Mouse (Mus musculus): ENCODE data around the gene Iqcb1. TPM values are rescaled to one million over a fixed set of nuclear protein-coding genes. Genes with fewer than 3 reads are reported as not detected.
A peak's percentile ranks its signal among the peaks of the same experiment; 100 is the strongest.

Iqcb1 gene
- total RNA-seq, 2 experiments from 2014 or later: 33.1 to 33.4 TPM

- peak; percentile 94 to 99 for DNase-seq (ENCODE audit: low spot score in 2 of 2)
These were observed 46.5 kb downstream of the Iqcb1 start, which contains the start of the genes Eaf2 and Golgb1 for GRCm38 (mm10) chr16:36874583-36875275. Eaf2 (minus strand) TSS chr16:36875003. Golgb1 (plus strand) TSS chr16:36875140.

DNA sequence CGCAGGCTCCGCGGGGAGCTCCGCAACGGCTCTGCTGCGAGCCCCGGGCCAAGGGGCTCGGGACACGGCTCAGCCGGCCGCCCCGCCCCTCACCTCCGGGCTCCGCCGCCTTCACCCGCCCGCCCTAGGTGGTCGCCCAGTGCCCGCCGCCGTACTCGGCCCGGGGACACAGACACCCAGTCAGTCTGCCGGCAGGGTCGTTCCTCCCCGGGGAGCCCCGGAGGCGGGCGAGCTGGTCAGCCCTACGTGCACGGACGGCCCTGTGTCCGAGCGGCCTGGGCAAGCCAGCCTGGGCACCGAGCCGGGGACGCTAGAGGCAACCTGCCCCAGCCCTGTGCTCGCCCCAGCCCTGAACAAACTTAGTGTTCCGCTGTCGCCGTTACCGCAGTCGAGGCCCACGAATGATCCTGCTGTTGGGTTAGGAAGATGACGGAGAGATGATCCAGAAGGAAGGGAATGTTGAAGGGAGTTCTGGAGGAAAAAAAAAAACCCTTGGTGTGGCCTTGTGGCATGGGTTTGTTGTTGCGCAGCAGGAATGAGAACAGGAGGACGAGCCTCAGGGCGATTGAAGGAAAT lies 47.2 kb downstream of the Iqcb1 start:
- DNase-seq (ENCODE audit: low spot score in 2 of 2): peak in 1 of 2 experiments; percentile 40

DNA sequence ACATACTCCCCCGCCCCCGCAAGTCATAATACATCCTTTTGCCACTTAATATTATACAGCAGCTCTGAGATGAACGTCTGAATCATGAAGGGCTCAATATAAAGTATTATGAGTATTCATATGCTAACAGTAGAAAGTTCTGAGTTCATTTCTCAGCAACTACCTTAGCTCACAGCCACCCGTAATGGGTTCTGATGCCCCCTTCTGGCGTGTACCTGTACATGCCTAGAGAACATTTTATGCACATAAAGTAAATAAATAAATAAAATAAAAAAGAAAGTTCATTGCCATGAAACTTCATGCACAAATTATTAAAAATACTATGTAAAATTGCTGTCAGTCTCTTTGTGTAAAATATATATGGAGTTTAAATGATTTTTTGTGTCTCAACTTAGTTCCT lies 49.1 kb downstream of the Iqcb1 start:
- DNase-seq (ENCODE audit: low spot score in 2 of 2): no peak

GRCm38 (mm10) chr16:36882737-36883343 lies 54.7 kb downstream of the Iqcb1 start:
- no peak for DNase-seq (ENCODE audit: low spot score in 2 of 2)

- no peak for DNase-seq (ENCODE audit: low spot score in 2 of 2)
These were observed 56.7 kb downstream of the Iqcb1 start for GRCm38 (mm10) chr16:36884881-36885280.

DNA sequence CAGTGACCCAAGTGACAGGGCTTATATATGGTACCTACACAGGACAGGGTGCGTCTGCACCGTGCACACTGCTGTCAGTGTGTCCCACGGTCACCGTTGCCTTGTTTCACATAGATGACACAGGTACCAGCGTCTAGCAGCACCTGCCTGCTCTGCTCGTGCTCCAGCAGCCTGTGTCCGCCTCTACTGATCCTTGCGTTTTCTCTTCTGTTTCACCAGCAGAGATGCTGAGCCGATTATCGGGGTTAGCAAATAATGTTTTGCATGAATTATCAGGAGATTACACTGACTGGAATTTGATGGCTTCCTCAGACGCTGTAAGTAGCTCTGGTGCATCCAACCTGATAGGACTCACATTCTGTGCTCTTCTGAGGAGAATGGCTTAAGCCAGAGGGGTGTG lies 57.7 kb downstream of the Iqcb1 start:
- DNase-seq (ENCODE audit: low spot score in 2 of 2): no peak

- DNase-seq (ENCODE audit: low spot score in 2 of 2): no peak
These were observed 59.4 kb downstream of the Iqcb1 start for GRCm38 (mm10) chr16:36887546-36887945.

DNA sequence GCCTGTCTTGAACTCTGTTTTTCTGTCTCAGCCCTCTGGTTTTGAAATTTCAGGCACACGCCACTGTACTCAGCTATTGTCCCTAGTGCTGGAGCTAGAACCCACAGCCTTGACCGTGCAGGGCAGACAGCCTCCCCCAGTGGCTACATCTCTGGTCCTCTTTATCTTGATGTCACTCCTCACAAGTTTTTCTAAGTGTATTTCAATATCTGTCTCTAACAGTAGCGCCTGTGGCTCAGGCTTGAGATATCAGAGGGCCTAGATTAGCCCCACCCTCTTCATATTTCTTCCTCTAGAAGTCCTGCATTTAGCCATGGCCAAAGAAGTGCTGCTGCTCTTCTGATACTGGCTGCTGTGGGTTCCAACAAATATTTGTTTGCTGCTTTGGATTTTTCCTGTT lies 62.4 kb downstream of the Iqcb1 start:
- no peak for DNase-seq (ENCODE audit: low spot score in 2 of 2)

- no peak for DNase-seq (ENCODE audit: low spot score in 2 of 2)
These were observed 63.2 kb downstream of the Iqcb1 start for GRCm38 (mm10) chr16:36891415-36891814.

DNA sequence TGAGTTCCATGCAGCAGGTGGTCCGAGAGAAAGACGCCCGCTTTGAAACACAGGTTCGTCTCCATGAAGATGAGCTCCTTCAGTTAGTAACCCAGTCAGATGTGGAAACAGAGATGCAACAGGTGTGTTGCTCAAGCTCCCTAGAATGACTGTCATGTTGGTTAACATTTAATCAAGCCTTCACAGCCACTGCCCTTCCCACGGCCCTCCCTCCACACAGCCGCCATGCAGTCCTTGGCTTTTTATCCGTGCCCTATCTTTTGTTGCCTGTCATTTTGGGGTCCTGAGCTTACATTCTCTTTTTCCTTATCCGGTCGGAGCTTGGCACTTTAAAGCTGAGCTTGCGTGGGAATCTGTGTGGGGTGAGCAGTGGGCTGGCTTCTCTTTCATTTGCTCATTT lies 65.1 kb downstream of the Iqcb1 start:
- DNase-seq (ENCODE audit: low spot score in 2 of 2): no peak

DNA sequence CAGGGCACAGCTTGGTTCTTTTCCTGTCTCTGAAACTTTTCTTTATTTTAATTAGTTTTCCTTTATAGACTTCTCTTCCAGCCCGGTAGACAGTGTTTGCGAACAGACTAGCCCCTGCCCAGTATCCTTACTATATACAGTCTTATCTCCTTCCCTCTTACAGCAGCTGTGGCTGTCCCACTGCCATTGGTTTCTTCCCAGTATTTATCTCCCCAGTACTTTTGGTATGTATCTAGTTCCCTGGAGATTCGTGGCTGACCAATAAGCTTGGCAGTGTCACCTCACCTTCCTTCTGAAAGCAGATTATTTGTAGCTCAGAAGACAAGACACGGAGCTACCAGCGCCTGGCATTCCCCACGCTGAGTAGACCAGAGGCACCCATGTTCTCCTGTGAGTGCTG lies 68.5 kb downstream of the Iqcb1 start:
- DNase-seq (ENCODE audit: low spot score in 2 of 2): no peak

DNA sequence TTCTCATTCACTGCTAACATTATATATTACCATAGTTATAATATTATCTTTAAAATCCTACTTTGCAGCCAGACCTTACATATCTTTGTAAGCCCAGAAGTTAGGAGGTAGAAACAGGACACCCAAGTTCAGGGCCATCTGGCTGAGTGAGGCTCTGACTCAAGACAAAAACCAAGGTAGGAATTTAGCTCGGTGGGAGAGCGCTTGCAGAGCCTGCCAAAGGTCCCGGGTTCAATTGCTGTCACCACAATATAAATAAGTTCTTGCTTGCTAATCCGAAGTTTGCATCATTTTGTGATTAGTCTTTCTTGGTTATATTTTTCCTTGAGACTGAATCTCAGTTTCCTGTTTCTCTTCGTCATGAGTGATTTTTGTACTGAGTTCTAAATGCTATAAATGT lies 75.0 kb downstream of the Iqcb1 start:
- DNase-seq (ENCODE audit: low spot score in 2 of 2): no peak

DNA sequence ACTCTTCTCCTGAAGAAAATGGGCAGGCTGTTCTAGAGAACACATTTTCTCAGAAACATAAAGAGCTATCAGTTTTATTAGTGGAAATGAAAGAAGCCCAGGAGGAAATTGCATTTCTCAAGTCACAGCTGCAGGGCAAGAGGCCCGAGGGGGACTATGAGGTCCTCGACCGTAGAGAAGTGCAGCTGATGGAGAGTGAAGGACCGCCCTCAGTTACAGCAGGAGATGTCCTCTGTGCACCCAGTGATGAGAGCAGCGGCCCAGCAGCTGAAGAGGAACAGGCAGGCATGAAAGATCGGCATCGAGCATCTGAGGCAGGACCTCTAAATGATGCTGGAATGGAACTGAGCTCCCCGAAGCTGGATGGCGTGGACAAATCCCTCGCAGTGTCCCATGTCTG lies 83.7 kb downstream of the Iqcb1 start:
- no peak for DNase-seq (ENCODE audit: low spot score in 2 of 2)

DNA sequence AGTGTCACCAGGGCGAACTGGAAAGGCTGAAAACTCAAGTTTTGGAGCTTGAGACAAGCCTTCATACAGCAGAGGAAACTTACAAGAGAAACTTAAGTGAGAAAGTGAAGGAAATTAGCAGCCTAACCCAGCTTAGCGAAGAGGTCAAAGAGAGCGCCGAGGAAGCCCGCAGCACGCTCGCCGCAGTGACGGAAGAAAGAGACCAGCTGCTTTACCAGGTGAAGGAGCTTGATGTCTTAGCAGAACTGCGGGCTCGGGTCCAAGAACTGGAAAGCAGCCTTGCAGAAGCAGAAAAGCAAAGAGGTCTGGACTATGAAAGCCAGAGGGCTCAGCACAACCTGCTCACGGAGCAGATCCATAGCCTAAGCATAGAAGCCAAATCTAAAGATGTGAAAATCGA lies 84.1 kb downstream of the Iqcb1 start:
- no peak for DNase-seq (ENCODE audit: low spot score in 2 of 2)

GRCm38 (mm10) chr16:36914195-36914594 lies 86.0 kb downstream of the Iqcb1 start:
- no peak for DNase-seq (ENCODE audit: low spot score in 2 of 2)

DNA sequence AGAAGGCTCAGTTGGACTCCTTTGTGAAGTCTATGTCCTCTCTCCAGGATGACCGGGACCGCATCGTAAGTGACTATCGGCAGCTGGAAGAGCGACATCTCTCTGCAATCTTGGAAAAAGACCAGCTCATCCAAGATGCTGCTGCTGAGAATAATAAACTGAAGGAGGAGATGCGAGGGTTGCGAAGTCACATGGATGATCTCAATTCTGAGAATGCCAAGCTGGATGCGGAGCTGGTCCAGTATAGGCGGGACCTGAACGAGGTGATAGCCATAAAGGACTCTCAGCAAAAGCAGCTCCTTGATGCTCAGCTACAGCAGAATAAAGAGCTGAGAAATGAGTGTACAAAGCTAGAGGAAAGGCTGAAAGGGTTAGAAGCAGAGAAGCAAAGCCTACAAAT lies 90.3 kb downstream of the Iqcb1 start:
- DNase-seq (ENCODE audit: low spot score in 2 of 2): no peak

DNA sequence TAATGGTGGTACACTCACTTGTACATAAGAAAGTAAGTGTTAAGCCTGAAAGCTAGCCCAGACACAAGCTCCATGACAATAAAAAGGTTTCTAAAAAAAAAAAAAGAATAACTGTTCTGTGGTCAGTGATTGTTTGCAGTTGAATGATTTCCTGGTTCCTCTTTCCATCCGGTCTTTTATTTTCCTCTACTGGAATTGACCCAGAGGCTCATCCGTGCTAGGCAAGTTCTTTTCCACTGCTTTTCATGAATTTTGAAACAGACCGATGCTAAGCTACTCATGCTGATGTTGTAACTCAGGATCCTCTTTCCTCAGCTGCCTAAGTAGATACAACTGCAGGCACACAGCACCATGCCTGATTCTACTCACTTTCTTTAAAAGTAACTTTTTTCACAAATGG lies 92.2 kb downstream of the Iqcb1 start:
- no peak for DNase-seq (ENCODE audit: low spot score in 2 of 2)

GRCm38 (mm10) chr16:36921067-36921613 lies 93.0 kb downstream of the Iqcb1 start:
- no peak for DNase-seq (ENCODE audit: low spot score in 2 of 2)

GRCm38 (mm10) chr16:36921980-36922379 lies 93.8 kb downstream of the Iqcb1 start:
- DNase-seq (ENCODE audit: low spot score in 2 of 2): no peak
